Mouse (Mus musculus): ENCODE measurements around the gene Abhd2.
A peak's percentile ranks its signal among the peaks of the same experiment; 100 is the strongest.

The Abhd2 gene

DNA sequence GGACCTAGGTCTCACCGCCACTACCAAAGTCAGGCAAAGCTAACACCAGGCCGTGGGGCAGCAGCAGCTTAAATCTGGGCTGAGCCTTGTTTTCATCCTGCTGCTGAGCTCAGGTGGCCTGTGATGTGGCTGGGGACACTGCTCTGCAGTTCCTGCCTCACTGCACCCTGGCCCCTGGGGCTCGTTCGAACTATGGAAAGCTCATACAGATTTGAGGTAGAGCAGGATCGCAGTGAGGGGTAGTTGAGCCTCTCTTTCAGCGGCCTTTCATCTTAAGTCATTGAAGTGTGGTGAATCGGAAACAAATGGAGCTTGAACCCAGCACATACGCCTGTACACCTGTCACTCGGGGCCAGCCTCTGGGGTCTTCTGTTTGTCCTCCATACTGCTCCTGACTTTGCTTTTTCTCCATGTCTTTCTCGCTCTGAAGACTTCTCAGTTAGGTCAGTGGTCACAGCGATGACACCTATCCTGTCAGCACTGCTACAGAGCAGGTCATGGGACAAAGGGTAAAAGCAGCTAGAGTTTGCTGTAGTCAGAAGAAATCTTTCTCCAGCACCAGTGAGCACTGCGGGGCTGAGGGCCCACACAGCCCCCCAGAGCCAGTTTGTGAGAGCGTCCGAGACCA is 20.7 kb downstream of the Abhd2 start:
- no peak for DNase-seq (ENCODE audit: low read depth, low spot score)

GRCm38 (mm10) chr7:79294449-79294980 is 21.5 kb downstream of the Abhd2 start:
- DNase-seq (ENCODE audit: low read depth, low spot score), result peak; percentile 51

- no peak for DNase-seq (ENCODE audit: low read depth, low spot score)
Measured at GRCm38 (mm10) chr7:79295196-79295826, 22.3 kb downstream of the Abhd2 start.

GRCm38 (mm10) chr7:79298681-79299080 is 25.7 kb downstream of the Abhd2 start:
- DNase-seq (ENCODE audit: low read depth, low spot score), result peak; percentile 83

DNA sequence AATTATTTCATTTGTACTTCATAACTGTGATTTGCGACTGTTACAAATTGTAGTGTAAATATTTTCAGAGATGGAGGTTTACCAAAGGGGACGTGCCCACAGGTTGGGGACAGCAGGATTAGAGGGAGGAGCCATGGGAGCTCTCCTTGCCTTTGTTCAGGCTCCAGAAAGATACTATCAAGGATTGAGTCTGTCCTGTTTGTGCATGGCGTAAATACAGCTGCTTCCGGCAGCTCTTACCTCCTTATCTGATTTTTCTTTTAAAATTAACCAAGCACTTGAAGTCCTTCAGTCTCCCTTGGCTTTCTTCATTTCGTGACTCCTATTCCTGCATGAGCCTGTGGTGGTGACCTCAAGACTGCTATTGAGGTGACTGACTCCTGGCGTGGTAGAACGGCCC is 26.5 kb downstream of the Abhd2 start:
- DNase-seq (ENCODE audit: low read depth, low spot score), result no peak

DNA sequence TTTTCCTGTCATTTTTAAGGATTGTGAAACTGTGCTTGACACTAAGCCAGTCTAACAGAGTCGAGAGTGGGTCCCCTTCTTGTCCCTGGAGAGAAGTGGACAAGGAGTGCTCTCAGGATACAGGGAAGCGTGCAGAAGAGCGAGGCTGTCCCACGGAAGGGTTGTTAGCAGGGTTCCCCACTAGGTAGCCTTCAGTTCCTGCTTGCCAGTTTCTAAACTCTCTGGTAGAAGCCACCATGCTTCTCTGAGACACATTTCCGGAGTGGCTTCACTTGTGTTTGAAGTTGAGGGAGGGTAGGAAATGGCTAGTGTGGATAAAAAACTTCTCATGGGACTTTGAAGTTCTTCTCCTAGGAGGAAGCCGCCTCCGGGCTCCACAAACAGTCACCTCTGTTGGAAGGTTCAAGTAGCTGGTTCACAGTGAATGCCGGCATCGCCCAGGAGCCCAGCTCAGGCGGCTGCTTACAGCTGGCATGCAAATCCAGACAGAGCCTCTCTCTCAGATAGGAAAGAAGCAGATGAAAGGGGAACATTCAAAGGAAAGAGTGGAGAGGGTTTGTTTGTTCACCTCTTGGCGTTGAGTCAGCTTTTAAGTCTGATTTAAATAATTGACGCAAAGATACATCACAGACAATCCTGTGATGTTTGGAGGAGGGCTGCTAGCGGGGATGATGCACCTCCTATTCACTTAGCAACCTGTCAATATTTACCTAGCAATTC is 27.6 kb downstream of the Abhd2 start:
- peak; percentile 63 for DNase-seq (ENCODE audit: low read depth, low spot score)

DNA sequence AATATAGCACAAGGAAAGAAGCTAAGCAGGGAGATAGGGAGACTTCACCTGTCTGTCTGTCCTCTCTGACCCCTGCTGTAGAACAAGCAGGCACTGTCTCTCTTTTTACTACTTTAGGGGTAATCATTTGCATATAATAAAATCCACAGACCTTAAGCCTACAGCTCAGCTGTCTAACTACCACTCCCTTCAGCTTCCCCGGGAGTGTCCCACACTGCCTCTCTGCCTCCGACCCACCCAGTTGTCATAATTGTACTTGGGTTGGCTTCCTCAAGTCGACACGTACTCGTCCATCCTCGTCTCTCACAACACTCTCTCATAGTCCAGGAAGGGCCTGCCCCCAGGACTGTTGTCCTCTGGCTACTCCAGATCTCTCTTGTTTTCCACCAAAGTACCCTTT is 29.1 kb downstream of the Abhd2 start:
- no peak for DNase-seq (ENCODE audit: low read depth, low spot score)

DNA sequence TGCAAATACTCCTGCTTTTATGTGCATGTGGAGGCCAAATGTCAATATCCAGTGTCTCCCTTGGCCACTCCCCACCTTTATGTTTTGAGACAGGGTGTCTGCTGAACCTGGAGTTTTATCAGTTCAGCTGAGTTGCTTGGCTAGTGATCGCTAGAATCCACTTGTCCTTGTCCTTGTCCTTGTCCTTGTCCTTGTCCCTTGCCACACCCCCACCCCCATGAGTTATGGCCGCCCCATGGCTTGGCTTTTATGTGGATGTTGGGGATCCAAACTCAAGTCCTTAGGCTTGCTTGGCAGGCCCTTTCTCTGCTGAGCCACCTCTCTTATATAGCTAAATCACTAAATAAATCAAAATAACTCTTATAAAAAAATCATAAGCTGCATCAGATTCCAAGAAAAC is 29.6 kb downstream of the Abhd2 start:
- no peak for DNase-seq (ENCODE audit: low read depth, low spot score)

GRCm38 (mm10) chr7:79303183-79303761 is 30.3 kb downstream of the Abhd2 start:
- no peak for DNase-seq (ENCODE audit: low read depth, low spot score)

GRCm38 (mm10) chr7:79308455-79309030 is 35.5 kb downstream of the Abhd2 start:
- DNase-seq (ENCODE audit: low read depth, low spot score), result no peak

DNA sequence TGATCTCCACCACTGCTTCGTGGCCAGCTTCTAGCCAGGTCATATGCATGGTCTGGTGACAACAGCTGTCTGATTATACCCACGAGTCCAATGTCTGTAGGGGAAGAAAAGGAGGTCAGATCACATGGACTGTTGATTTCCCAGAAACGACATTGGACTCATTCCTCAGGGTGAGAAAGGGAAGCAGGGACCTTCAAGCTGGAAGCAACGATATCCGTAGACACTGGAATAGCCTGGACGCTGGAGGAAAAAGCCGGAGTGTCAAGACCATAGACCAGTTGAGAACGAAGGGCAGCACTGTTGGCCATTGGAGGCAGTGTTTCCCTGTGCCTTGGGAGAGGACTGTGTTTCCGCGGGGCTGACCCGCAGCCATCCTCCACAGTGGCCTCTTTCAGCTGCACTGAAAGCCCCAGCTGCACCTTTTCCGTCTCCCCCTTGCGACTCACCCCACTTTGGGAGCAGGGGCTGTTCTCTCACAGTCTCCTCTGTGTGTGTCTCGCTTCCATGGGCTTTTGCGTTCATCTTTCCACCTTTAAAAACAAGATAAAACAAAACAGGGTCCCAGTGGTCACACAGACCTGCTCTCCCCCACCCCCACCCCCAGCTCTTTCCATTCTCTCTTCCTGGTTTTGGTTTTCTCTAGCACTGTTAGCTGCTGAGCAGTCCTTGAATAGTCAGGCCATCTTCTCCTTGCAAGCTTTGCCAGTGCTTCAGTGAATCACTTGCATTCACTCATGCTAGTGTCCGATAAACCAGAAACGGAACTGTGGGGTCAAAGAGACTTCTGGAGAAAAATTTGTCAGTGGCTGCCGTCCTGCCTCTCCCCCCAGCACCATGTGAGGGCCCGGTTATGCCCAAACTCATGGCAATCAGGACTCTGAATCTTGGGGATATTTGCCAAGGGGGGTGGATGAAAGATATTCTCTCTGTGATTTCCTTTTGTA is 36.5 kb downstream of the Abhd2 start:
- no peak for DNase-seq (ENCODE audit: low read depth, low spot score)

DNA sequence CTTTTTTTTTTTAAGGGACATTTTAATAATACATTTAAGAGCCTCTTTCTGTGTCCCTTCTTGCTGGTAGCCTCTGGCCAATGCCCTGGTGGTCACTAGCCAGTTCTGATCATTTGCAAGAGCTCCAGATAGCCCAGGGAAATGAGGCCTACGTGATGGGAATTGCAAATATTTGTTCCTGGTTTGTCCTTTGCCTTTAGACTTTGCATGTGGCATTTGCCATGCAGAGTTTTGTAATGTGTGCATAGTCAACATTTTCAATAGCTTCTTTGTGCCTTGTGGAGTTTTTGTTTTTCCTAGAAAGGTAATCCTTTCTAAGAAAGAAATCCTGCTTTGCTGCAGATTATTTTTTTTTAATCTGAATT is 37.2 kb downstream of the Abhd2 start:
- DNase-seq (ENCODE audit: low read depth, low spot score), result no peak

DNA sequence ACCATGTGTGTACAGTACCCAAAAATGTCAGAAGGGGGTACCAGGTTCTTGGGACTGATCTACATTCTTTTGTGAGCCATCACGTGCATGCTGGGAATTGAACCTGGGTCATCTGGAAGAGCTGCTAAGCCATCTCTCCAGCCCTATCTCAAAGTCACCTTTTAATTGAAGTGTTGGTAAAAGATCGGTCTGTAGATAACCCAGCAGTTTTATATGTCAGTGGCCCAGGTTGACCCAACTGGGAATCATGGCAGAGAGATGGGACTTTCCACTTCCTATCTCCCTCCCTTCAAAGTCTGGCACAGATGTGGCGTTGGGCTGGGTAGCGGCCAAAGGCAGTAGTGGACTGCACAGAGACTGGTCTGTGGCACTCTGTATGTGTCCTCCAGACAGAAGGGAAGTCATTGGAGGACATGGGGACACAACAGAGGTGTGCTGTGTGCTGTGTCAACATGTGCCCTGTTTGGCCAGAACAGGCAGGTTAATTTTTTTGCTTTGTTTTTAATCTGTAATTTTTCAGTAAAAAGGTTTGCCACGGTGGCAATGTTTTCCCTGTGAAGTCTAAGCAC is 38.5 kb downstream of the Abhd2 start:
- no peak for DNase-seq (ENCODE audit: low read depth, low spot score)

DNA sequence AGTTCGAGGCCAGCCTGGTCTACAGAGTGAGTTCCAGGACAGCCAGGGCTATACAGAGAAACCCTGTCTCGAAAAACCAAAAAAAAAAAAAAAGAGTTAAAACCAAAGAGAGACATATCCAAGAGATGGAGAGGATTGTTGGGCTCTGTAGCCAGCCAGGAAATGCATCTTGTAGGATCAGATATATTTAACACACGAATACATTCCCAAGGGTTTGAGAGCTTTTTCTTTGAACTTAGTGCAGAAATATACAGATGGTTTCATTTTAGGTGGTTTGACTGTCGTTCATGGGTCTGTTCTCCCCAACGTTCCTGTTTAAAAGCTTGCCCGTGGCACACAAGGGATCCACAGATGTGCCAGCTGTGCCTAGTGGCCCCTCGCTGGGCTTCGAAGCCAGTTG is 39.2 kb downstream of the Abhd2 start:
- DNase-seq (ENCODE audit: low read depth, low spot score), result no peak

DNA sequence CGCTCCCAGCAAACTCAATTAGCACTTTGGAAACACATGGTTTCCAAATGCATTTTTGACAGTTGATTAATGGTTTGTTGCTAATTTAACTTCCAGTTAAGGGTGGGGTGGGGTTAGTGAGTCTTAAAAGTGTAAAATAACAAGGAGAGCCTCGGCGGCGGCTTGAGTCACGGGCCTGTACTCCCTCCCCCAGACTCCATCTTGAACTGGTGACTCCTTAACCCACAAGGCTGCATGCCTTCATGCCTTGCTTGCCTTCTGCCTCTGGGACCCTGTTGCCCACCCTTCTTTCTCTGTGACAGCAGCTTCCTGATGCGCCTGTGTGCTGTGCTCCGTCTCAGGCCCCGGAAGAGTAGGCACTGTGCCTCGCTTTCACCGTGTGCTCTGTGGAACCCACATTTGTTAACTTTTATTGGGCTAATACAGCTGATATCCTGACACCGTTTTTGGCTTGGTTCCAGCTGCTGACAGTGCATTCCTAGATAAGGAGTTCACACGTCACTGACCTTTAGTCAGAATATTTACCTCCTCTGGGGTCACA is 40.6 kb downstream of the Abhd2 start:
- no peak for DNase-seq (ENCODE audit: low read depth, low spot score)

DNA sequence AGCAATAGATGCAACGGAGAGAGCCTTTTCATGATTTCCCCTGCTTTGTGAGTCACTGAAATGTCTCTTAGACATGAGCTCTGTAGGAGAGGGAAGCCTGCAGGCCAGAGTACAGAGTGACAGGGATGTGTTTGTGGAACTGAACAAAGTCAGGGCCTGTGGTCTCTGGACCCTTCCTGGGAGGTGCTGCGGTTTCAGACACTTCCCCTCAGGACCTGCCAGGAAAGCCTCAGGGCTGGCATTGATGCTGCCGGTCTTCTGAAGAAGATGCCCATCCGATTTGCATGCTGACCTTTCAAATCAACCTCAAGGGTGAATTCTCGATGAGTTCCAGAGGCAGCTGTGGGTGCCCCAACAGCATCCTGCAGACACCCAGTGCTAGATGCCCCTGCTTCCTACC is 41.5 kb downstream of the Abhd2 start:
- DNase-seq (ENCODE audit: low read depth, low spot score), result no peak

- DNase-seq (ENCODE audit: low read depth, low spot score), result no peak
Measured at GRCm38 (mm10) chr7:79315149-79315548, 42.1 kb downstream of the Abhd2 start.

GRCm38 (mm10) chr7:79316069-79316695 is 43.2 kb downstream of the Abhd2 start:
- DNase-seq (ENCODE audit: low read depth, low spot score), result no peak

DNA sequence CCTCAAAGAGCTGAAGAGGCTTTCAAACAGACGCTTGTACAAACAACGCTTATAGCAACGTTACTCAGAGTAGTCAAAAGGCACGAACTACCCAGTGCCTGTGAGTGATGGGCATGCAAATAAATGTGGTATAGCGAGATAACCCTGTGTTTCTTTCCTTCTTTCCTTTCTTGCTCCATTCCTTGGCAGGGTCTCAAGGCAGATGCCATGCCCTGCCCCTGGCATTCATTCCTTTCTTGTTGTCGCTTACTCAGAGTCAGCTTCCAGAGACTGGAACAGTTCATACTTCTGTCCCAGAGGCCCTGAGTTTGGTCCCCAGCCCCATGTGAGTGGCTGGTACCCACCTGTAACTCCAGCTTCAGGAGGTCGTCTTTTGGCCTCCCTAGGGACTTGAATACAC is 44.6 kb downstream of the Abhd2 start:
- DNase-seq (ENCODE audit: low read depth, low spot score), result no peak
